Mouse (Mus musculus): Measurements from ENCODE around the gene Tlx1.

DNA sequence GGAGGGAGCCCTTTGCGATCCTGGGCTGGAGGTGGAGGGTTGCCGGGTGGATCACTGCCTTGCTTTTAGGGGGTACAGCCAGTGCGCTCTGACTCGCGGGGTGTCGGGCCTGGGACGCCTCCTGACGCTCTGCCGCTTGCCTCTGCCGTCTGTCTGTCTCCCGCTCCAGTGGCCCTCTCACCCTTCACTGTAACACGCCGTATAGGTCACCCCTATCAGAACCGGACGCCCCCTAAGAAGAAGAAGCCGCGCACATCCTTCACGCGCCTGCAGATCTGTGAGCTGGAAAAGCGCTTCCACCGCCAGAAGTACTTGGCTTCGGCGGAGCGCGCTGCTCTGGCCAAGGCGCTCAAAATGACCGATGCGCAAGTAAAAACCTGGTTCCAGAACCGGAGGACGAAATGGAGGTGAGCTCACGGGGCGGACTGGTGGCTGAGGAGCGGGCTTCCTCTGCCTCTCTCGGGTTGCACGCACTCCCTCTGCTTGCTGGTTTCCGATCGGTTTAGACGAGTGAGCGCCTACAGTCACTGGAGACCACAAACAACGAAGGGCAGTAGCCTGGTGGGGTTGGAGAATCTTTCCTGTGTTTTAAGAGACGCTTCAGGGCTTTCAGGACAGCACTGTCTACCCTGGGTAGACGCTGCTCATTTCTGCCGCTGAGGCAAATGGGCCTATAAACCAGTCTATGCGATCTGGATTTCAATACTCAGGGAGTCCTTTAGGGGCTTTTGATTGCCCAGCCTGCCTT lies 3.0 kb downstream of the Tlx1 start:
- TF ChIP-seq CTCF (IDR thresholded peaks at IDR 0.05; ENCODE audit: low read depth) (no peak), EP300 (IDR thresholded peaks at IDR 0.05; ENCODE audit: low read depth) (no peak)

All from heart, postnatal 0 days (tissue).